Mouse (Mus musculus): ENCODE measurements around the gene Ccdc34.

Gene Ccdc34

DNA sequence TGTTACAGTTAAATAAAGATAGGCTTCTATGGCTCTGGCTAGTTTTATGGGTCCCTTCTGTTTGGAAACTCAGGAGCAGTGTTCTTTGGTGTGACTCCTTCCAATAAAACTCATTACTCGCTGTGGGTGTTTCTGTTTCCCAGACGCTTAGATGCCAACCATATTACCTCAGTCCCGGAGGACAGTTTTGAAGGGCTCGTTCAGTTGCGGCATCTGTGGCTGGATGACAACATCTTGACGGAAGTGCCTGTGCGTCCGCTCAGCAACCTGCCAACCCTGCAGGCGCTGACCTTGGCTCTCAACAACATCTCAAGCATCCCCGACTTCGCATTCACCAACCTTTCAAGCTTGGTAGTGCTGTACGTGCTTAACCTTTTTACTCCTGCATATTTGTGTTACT, 21.2 kb upstream of the Ccdc34 start:
- no peak for DNase-seq (ENCODE audit: low read depth)

DNA sequence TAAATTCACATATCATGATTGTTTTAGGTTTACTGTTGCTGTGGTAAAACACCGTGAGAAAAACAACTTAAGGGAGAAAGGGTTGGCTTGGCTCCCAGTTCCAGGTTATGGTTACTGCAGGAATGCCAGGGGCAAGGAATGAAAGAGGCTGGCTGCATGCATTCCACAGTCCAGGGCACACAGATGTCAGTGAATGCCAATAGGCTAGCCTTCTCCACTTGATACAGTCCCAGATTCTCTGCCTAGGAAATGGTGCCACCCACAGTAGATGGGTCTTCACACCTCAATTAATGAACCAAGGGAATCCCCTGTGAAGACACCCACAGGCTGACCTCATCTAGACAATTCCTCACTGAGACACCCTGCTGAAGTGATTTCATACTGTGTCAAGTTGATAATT, 12.9 kb upstream of the Ccdc34 start:
- no peak for DNase-seq (ENCODE audit: low read depth)

DNA sequence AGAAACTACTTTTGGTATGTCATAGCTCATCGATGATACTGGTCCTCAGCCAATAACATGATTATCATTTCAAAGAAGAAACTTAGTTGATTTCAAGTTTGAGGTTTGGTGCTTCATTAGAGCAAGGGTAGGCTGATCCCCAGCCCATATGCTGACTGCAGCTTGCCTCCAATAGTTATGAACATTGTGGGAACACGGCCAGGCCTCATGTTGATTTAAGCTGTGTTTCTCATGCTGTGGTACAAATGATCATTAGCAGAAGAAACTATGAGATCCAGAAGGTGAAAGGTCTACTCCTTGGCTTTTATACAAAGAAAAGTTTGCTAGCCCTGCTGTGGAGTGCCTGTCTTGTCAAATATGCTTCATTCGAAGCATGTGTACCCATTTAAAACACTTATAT, 12.5 kb upstream of the Ccdc34 start:
- no peak for DNase-seq (ENCODE audit: low read depth)

DNA sequence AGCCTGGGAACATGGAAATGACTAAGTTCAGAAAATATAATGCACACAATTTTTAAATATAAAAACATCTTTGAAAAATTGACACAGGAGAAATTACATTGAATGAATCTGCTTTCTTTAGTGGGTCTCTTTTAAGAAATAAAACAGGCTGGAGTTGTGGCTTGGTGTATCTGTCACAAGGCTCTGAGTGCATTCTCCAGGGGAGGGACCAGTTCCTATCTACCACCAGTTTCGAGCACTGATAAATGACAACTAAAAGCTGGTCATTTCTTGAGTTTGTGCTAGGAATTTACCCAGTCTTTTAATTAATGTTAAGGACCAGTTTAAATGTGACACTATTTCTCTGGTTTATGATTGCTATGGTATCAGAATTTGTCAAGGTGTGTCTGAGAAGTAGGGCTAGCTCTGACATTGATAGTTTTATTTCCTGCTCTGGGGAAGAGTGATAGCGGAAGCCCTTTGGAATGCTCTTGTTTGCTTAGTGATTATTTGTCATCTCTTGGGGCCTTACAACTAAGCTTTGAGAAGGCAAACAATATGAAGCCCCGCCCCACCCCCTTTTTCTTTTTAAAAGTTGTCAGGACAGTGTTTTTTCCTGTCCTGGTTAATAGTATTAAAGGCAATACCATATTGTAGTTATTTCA, 11.9 kb upstream of the Ccdc34 start:
- no peak for DNase-seq (ENCODE audit: low read depth)

DNA sequence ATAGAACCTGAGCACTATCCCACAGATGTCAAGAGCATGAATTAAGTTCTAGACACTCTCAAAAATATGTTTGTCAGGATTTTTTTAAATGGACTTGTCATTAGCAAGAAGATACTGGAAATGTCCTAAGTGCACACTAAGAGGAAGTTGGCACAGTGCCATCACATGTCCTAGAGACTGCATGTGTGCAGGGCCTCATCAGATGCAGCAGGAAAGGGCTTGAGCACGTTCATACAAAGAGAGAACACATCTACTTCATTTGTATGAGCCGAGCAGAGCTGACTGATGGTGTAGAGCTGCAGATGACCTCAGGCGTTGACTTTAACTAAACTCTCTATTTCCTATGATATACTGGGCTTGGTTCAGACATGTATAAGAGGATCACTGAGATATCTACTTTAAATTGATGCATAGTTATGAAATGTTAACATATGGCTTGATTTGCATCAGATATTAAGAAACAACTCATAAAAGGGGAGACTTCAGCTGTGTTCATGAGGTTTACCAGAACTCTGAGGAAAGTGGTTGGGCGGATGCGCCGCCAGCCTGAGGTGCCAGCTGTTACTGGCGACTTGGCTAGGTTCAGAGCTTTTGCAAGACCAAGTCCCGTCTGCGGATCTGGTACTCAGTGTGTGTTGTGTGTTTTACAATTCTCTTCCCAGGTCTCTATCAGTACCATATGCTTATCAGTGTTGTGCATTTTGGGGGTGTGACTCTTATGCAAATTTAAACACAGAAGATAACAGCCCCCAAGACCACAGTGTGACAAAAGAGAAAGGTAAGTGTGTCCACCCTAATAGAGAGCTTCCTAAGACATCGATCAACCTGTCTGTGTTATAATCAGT, 10.0 kb upstream of the Ccdc34 start:
- no peak for DNase-seq (ENCODE audit: low read depth)

DNA sequence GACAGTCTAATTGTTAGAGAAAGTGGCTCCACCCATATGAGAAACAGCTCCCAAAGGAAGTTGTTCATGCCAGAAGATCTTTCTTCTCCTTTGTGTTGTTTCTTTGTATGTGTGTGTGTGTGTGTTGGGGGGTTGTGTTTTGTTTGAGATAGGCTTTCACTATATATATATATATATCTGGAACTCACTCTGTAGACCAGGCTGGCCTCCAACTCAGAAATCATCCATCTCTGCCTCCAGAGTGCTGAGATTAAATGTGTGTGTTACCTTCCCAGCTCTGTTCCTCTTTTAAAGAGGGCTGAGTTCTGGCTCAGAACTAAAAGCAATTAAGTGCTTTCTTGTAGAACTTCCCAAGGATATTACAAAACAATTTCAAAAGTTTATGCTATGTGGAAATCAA, 8.2 kb upstream of the Ccdc34 start:
- no peak for DNase-seq (ENCODE audit: low read depth)

DNA sequence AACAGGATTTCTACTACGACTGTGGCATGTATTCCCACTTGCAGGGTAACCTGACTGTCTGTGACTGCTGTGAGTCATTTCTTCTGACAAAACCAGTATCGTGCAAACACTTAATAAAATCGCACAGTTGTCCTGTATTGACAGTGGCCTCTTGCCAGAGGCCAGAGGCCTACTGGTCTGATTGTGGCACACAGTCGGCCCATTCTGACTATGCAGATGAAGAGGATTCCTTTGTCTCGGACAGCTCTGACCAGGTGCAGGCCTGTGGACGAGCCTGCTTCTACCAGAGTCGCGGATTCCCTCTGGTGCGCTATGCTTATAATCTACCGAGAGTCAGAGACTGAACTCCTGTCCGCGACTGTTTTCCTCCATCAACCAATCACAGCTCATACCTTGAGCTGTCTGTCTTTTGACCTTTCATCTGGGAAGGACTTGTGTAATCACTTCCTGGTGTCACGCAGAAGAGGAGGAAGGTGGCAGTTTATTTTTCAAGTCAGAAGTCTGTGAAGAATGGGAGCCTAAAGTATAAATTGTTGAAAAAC, 5.4 kb upstream of the Ccdc34 start:
- DNase-seq (ENCODE audit: low read depth), result no peak

DNA sequence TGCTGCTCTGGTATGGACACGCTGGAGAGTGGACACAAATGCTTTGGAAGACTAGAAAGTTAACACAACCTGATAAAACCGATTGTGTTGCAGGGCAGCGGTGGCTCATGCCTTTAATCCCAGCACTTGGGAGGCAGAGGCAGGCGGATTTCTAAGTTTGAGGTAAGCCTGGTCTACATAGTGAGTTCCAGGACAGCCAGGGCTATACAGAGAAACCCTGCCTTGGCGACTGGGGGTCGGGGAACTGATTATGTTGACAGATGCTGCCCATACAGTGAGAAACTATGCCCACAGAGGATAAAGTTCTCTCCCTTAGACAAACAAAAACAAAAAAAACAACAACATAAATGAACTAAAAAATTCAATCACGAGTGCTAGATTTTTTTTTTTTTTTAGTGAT, 530 bp upstream of the Ccdc34 start:
- DNase-seq (ENCODE audit: low read depth), result no peak

DNA sequence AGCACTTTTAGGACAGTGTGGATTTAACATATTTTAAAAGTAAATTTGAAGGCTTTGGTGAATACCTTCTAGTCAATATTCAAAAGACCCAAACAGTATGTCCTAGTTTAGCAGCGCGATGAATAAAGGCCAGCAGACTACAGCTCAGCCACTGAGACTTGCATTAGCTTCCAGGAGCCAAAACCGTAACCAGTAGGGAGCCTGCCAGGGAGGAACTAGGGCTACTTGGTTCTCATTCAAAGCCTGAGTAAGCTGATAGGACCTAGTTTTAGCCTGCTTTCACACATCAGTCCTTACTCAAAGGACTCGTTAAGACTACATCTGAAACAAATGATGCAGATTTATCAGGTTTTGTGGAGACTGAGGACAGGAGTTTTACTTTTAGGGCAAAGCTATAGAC, 2.0 kb downstream of the Ccdc34 start:
- no peak for DNase-seq (ENCODE audit: low read depth)

DNA sequence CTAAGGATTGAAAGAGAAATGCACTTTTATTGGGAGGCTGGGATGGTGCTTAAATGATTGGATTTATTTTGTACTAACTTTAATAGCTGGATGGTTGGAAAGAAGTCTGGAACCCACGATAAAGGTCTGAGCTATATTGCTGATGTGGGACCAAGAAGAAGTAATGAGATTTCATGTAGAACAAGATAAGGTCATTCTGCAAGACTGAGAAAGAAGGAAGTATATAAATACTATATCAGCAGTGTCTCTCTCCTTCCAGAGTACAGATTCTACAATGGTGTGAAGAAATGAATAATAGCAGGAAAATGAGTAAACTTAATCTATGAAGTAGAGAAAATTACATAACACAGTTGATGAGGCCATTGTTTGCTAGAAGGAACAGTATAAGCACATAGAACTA, 2.8 kb downstream of the Ccdc34 start:
- DNase-seq (ENCODE audit: low read depth), result no peak

DNA sequence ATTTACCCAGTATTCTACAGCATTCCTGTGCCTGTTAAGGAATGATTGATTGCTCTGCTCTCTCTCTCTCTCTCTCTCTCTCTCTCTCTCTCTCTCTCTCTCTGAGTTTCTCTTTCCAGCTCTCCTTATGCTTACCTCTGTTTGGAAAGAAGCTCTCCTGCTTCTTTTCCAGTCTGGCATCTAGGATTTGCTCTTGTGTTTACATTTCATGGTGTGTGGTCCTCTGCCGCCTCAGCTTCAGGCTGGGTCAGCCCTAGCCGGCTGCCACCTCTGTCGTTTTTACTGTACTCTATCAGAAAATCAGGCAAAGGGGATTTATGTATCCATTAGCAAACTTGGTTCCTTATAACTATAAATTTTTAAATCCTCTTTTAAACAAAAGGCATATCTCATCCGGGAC, 18.6 kb downstream of the Ccdc34 start:
- DNase-seq (ENCODE audit: low read depth), result no peak

DNA sequence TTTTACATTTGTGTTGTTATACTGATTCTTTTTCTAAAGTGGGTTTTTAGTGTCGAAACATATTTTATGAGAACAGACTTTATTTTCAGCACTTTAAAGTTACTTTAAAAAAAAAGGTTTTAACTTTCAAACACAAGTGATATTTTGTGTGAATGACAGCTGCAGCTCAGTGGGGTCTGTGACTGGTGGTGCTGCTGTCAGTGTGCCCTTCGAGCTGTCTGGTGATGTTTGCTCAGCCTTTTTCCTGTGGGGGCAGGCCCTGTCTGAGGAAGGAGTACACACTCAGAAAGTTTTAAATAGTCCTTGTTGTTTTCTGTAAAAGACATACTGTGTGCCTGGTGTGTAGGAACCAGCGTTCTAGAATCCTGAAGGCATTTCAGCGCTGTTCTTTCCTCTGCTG, 19.0 kb downstream of the Ccdc34 start:
- no peak for DNase-seq (ENCODE audit: low read depth)

DNA sequence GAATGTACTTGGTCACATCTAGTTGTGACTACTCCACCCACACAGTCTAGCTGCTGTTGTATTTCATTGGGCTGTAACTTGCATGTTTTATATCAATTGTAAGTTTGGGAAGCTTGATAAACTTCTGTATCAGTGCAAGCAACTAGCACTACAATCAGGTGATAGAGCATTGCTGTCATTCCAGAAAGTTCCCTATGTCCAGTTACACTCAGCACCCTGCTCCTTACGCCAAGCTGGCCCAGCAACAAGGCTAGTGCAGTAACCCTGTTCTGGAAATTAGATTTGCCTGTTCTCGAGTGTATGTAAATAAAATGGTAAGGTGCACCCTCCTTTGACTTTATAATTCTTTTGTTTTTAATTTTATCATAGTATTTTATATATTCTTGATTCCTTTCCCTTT, 19.6 kb downstream of the Ccdc34 start:
- no peak for DNase-seq (ENCODE audit: low read depth)

DNA sequence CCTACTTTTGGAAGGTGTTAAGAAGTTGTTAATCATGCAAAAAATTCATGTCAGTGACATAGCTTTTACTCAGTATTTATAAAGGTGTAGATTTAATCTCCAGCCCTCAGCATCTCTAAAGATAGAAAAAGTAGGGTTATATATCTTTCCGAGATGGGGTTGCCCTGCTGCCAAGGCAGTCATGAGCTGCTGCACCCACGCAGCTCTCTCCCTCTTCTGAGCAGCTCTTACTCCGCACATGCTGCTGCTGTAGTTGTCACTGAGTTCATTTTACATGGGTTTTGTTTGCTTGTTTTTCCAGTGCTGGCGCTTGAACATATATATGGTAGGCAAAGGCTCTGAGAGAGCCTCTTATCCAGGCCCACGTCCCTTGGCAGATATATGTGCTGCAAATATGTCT, 20.7 kb downstream of the Ccdc34 start:
- no peak for DNase-seq (ENCODE audit: low read depth)

DNA sequence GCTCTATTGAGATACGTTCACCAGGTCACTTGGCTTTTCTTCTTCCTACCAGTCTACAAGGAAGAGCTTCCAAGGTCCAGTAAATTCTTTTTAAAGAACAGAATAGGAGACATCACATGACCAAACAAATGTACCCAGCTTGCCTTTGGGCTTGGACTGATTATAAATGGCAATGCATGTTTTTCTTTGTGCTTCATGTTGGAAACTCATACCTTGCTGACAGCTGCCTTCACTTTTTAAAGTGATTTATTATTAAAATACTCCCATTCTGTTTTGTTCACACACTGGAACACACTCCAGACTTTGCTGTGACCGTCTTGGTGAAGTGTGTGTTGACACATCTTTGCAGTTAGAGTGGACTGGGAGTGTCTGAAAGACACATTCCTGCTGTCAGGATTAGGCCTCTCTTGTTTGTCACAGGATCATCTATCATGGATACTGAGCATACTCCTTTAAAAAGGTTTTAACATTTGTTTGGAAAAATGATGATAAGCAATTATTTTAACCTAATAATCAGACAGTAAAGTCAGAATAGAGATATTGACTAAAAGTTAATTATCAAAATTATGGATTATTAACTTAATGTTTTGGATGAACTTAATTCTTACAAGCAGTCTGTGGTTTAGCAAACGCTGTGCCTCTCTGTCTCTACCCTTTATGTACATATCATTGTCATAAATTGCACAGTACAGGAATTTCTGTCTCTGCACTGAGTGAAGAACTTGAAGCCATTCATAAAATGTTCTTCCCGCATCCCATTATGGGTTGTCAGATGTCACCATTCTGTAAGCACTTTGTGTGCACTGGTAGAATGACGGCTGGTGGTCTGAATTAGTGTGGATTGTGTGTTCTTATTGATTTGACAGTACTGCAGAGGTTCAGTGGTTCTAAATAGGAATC, 25.5 kb downstream of the Ccdc34 start:
- DNase-seq (ENCODE audit: low read depth), result no peak

DNA sequence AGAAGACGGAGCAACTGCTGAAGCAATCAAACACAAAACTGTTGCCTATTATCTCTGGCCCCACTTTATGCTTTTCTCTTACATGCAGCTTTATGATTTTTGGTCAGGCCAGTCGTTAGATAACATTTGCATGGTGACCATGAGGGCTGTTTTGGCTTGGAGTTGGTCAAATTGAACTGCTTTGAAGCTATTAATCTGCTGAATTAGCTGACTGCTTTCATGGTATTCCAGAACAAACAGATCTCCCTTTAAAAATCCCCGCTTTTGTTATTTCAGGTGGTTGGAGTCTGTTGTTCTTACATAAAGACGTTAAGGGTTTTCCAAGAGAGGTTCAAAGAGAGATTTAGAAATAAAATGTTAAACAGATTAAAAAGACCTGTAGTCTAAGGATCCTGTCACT, 40.8 kb downstream of the Ccdc34 start:
- DNase-seq (ENCODE audit: low read depth), result no peak

DNA sequence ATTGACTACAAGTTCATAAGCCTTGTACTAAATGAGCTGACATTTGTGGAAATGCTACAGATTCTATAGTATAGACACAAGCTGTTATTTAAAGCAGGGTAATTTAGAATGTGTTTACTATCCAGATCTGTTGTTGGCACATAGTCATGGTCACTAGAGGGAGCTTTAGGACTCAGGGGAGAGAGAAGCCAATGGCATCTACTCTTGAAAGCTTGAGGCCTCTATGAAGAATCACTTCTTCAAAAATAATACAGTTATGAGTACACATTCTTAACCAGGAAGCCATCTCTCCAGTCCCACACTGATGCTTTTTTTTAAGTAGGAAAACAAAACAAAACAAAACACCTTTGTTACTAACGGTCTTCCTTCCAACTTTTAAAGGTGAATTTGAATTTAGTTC, 45.5 kb downstream of the Ccdc34 start:
- DNase-seq (ENCODE audit: low read depth), result no peak

DNA sequence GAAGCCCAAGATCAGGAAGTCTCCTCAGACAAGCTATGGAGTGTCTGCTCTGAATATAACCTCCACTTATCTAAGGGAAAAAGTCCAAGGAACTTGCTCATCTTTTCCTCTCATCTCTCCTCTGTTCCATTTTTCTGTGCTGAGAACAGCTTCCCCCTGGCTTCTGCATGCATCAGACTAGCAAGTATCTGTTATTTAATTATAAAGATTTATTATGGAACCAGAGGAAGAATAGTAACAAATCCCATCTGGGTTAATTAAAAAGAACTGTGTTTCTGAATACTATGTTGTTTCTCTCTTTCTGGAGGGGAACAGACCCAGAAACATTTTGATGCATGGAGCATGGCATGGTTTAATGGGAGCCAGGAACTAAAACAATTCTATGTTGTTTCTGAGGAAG, 51.3 kb downstream of the Ccdc34 start:
- no peak for DNase-seq (ENCODE audit: low read depth)

DNA sequence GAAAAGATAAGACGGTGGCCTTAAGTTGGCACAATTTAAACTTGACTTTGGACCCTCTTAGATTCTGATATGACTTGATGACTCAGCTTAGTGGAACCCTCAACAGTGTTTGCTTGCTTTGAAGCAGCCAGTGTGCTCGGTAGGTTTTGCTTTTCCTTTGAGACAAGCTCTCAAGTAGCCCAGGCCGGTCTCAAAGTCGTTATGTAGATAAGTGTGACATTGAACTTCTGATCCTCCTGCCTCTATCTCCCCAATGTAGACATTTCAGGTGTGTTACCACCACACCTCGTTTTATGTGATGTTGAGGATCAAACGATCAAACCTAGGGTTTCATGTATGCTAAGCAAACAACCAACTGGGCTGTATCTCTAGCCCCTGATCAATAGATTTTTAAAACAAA, 55.4 kb downstream of the Ccdc34 start:
- no peak for DNase-seq (ENCODE audit: low read depth)

DNA sequence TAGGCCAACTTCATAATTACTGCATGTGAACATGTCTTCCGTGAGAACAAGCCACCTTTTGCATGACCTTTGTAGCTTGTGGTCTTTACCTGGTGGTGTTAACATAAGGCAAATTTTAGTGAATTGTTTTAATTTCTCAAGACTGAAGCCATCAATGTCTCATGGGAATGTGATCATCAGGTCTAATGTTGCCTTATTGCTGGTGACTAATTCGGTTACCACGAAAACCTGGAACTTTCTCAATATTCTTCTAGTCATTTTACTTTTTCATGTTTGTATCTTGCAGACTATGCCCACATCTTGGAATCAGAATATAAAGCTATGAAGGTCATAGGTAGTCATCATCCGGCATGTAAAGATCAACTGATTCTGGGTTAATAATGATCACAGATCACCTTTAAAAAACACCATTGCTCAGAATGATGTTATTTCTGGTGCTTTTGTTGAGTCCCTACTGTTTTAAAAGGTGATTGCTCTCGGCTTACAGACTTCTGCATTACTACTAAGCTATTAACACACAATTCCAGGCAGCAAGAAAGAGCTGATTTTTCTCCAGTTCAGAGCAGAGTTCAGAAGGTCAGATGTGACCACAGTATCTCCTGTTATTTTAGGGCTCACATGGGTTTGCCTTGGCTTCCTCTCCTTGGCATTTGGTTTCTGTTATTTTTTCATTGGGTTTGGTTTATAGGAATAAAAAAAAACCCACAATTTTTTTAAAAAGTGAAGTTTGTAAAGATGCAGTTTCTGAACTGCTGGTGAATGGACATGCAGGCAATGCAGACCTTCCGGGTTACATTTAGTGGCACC, 57.2 kb downstream of the Ccdc34 start:
- no peak for DNase-seq (ENCODE audit: low read depth)

DNA sequence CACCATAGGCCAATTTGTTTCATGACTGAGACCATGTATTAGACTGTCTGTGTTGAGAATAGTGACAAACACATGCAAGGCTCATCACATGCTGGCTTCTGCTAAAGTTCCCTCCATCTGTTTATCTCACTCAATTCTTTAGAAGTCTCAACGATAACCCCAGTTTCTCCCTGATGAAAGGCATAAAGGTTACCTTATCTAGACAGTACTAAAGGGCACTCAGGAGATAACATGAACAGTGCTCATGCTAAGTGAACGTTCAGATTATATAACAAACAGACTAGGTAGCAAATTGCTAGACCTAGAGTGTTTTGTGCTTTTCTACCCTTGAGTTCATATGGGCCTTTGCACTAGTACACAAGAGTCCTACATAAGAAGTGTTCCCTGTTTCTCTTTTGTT, 59.6 kb downstream of the Ccdc34 start:
- no peak for DNase-seq (ENCODE audit: low read depth)

DNA sequence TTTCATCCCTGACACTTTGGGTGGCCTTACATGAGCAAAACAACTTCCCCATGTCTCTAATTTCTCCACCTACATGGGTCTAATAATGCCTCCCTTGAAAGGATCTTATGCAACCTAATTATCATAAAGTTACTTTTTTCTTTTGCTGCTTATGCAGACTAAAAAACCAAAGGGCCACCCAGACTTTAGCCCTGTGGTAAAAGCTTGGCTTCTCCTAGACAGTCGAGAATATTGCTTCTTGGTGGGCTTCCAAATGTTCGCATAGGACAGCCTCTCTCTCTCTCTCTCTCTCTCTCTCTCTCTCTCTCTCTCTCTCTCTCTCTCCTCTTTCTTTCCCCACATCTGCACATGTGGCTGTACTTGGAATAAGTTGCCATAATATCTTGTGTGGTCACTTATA, 60.0 kb downstream of the Ccdc34 start:
- DNase-seq (ENCODE audit: low read depth), result no peak

Data from naive thymus-derived CD4-positive, alpha-beta T cell, adult 2 months (primary cell).